Mouse (Mus musculus) stomach, embryonic 15.5 days (tissue): ENCODE measurements around the gene Snx21. TPM values are rescaled to one million over a fixed set of nuclear protein-coding genes. Genes with fewer than 3 reads are reported as not detected.

Source experiments
- ATAC-seq: fragments of 200-750 bp; cut with Nextera tagmentation; 2 replicates; pipeline ENCODE4 v1.8.0; 2017; ENCODE audit warnings: low read depth, moderate number of reproducible peaks, moderate TSS enrichment; ENCODE audit not compliant: insufficient read depth, low FRiP score
- H3K27ac ChIP-seq: fragments of 300-500 bp; sonication (generic); 2 replicates; pipeline ENCODE4 v1.5.1; 2015; ENCODE audit warnings: mild to moderate bottlenecking, inconsistent platforms
- H3K27me3 ChIP-seq: fragments of 300-500 bp; sonication (generic); replicated peaks from 2 replicates; pipeline ENCODE4 v1.6.1; 2015; ENCODE audit warnings: inconsistent platforms
- H3K36me3 ChIP-seq: fragments of 300-500 bp; sonication (generic); 2 replicates; pipeline ENCODE4 v1.6.1; 2015; ENCODE audit warnings: inconsistent platforms
- H3K4me1 ChIP-seq: fragments of 300-500 bp; sonication (generic); 2 replicates; pipeline ENCODE4 v1.6.1; 2015; ENCODE audit warnings: inconsistent platforms
- H3K4me2 ChIP-seq: fragments of 300-500 bp; sonication (generic); 2 replicates; pipeline ENCODE4 v1.6.1; 2015; ENCODE audit warnings: mild to moderate bottlenecking, inconsistent platforms
- H3K4me3 ChIP-seq: fragments of 300-500 bp; sonication (generic); replicated peaks from 2 replicates; pipeline ENCODE4 v1.5.1; 2015; ENCODE audit warnings: inconsistent platforms
- H3K9ac ChIP-seq: fragments of 300-500 bp; sonication (generic); 2 replicates; pipeline ENCODE4 v1.6.1; 2015; ENCODE audit warnings: inconsistent platforms
- H3K9me3 ChIP-seq: fragments of 300-500 bp; sonication (generic); 2 replicates; pipeline ENCODE4 v1.6.1; 2016; ENCODE audit warnings: inconsistent platforms
- WGBS: fragments of 180-500 bp; shearing (Covaris S2); methylation state at CpG from one replicate; pipeline ENCODE4 v1.1.7; 2015; 5-methylcytosine and 5-hydroxymethylcytosine counted together
- polyA plus RNA-seq: library from polyadenylated mRNA; unstranded; fragments of >200 nt; fragmentation: Nextera tagmentation; extraction: Ambion mirVana; gene quantifications from 2 replicates; pipeline ENCODE4 v1.2.1, GENCODE M21; 2015

Snx21 gene
- polyA plus RNA-seq, 1 experiment from 2014 or later: 24.8 TPM

DNA sequence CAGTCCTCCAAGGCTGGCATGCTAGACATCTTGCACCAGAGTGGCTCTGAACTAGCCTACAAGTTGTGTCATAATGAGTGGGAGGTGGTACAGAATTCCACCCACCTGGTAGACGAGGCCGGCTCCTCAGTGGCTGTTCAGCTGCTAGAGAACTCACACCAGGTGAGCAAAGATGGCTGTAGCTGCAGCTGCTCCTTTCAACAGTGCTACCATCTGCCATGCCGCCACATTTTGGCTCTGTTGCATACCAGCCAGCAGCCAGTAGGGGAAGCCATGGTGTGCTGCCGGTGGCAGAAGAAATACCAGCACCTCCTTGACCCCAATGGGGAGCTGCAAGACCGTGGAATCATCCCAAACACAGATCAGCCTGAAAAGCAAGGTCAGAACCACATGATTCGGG lies 35.4 kb downstream of the Snx21 start:
- Histone ChIP-seq H3K9me3 (no peaks in the 10 kb centered on the region), H3K9ac (no peak overlapping the region), H3K4me1 (peaks cover 16% of the 10 kb centered on the region; the same call in 1 of the 2 replicates), H3K27ac (no peak overlapping the region), H3K4me2 (no peak overlapping the region), H3K4me3 (no peak overlapping the region), H3K27me3 (no peaks in the 10 kb centered on the region), H3K36me3 (peaks cover 17% of the 10 kb centered on the region; the same call in 1 of the 2 replicates)
- ATAC-seq: no peak
- WGBS: 88% methylated on average over 6 of the region's 6 CpGs

DNA sequence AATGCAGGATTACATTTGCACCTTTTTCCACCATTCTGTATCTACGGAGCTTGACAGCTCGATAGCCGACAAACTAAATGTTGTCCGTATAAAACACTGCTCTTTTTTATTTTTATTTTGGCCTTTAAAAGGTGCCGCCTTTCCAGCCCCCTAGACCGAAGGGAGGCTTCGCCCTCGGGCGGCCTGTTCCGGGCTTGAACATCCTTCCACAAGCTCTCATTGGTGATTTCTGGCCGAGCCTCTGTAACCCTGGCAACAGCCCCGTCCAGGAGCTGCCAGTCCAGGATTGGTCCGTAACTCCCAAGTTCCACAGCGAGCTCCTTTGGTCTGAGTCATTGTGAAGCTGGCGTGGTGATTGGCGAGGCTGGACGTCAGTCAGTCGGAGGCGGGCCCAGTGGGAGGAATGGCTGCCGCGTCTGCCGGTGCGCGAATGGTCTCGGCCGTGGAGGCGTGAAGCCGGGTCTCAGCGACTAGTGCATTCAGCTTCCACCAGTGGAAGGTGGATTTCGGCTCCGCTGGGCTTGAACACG lies 37.1 kb downstream of the Snx21 start, which contains the start of gene Zswim1:
TSS of gene Zswim1 (plus strand) at position 51 of the 530 bp plus-strand sequence.
- 1% methylated on average over 32 of the region's 32 CpGs for WGBS
- peak; percentile 99 for ATAC-seq
- no peaks in the 10 kb centered on the region for H3K27me3 ChIP-seq

DNA sequence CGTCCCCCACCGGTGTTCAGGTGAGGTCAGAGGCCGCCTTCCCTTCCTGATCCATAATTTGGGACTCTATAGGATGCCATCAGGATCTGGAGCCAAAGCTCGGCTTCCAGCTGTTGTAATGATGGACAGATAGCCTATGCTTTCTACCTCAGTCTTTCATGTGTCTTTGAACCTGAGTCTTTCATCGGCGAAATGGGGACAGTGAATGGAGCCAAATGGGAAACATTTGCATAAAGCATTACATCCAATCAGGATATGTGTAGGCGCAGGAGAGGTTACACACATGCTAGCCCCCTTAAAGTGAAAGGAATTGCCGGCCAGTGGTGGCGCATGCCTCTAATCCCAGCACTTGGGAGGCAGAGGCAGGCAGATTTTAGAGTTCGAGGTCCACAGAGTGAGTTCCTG lies 37.6 kb downstream of the Snx21 start:
- peaks cover 4% of the 10 kb centered on the region; the same call in 1 of the 2 replicates for H3K4me1 ChIP-seq
- H3K27me3 ChIP-seq: no peaks in the 10 kb centered on the region
- H3K4me2 ChIP-seq: peak overlapping the region; percentile 58
- peak; percentile 45; the same call in 1 of the 2 replicates for ATAC-seq
- H3K4me3 ChIP-seq: peak overlapping the region; percentile 66
- peaks cover 22% of the 10 kb centered on the region for H3K36me3 ChIP-seq
- WGBS: under 1% methylated on average over 10 of the region's 10 CpGs
- H3K27ac ChIP-seq: peak overlapping the region; percentile 75
- H3K9ac ChIP-seq: peak overlapping the region; percentile 40; the same call in 1 of the 2 replicates
- H3K9me3 ChIP-seq: no peaks in the 10 kb centered on the region

More for the DNA sequence above, 37.1 kb downstream of the Snx21 start, which contains the start of gene Zswim1:
- H3K4me2 ChIP-seq: peak within 1 kb of the TSS; percentile 58
- H3K36me3 ChIP-seq: peaks cover 22% of the 10 kb centered on the region
- no peaks in the 10 kb centered on the region for H3K9me3 ChIP-seq
- peak within 1 kb of the TSS; percentile 66 for H3K4me3 ChIP-seq
- H3K4me1 ChIP-seq: peaks cover 6% of the 10 kb centered on the region; the same call in 1 of the 2 replicates
- peak within 1 kb of the TSS; percentile 75 for H3K27ac ChIP-seq
- peak within 1 kb of the TSS; percentile 40; the same call in 1 of the 2 replicates for H3K9ac ChIP-seq

DNA sequence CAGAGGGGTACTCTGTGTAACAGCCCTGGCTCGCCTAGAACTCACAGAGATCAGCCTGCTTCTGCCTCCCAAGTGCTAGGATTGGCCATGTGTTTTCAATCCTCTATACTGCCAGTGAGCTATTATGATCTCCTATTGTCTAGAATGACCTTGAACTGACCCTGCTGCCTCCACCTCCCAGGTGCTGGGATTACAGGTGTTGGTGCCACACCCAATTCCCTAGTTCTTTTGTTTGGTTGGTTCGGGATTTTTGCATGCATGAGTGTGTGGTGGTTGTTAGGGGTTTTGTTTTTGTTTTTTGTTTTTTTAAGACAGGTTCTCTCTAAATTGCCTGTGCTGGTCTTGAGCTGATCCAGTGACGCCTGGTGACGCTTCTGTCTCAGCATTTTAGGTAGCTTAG lies 38.3 kb downstream of the Snx21 start:
- H3K4me1 ChIP-seq: peaks cover 4% of the 10 kb centered on the region; the same call in 1 of the 2 replicates
- no peak overlapping the region for H3K9ac ChIP-seq
- 90% methylated on average over 4 of the region's 4 CpGs for WGBS
- no peak overlapping the region; the same call in 1 of the 2 replicates for H3K4me3 ChIP-seq
- peak overlapping the region; percentile 58; the same call in 1 of the 2 replicates for H3K4me2 ChIP-seq
- peaks cover 22% of the 10 kb centered on the region for H3K36me3 ChIP-seq
- no peak for ATAC-seq
- no peak overlapping the region for H3K27ac ChIP-seq
- no peaks in the 10 kb centered on the region for H3K9me3 ChIP-seq
- no peaks in the 10 kb centered on the region for H3K27me3 ChIP-seq

DNA sequence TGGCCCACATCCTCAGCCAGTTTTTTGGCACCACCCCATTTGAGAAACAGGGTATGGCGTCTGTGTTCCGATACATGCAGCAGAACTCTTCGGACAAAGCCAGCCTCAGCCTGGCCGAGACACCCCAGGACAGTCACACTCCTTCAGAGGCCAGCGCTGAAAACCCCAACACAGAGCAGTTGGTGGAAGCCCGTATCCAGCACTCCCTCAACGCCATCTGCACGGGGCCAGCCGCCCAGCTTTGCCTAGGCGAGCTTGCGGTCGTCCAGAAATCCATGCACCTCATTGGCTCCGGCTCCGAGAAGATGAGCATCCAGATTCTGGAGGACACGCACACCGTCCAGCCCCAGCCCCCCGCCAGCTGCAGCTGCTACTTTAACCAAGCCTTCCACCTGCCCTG lies 39.9 kb downstream of the Snx21 start:
- no peak overlapping the region for H3K4me3 ChIP-seq
- H3K9me3 ChIP-seq: no peaks in the 10 kb centered on the region
- no peak for ATAC-seq
- H3K27me3 ChIP-seq: no peaks in the 10 kb centered on the region
- no peak overlapping the region for H3K9ac ChIP-seq
- no peak overlapping the region for H3K4me2 ChIP-seq
- H3K36me3 ChIP-seq: peaks cover 16% of the 10 kb centered on the region
- peaks cover 4% of the 10 kb centered on the region; the same call in 1 of the 2 replicates for H3K4me1 ChIP-seq
- H3K27ac ChIP-seq: no peak overlapping the region
- WGBS: 92% methylated on average over 17 of the region's 17 CpGs

DNA sequence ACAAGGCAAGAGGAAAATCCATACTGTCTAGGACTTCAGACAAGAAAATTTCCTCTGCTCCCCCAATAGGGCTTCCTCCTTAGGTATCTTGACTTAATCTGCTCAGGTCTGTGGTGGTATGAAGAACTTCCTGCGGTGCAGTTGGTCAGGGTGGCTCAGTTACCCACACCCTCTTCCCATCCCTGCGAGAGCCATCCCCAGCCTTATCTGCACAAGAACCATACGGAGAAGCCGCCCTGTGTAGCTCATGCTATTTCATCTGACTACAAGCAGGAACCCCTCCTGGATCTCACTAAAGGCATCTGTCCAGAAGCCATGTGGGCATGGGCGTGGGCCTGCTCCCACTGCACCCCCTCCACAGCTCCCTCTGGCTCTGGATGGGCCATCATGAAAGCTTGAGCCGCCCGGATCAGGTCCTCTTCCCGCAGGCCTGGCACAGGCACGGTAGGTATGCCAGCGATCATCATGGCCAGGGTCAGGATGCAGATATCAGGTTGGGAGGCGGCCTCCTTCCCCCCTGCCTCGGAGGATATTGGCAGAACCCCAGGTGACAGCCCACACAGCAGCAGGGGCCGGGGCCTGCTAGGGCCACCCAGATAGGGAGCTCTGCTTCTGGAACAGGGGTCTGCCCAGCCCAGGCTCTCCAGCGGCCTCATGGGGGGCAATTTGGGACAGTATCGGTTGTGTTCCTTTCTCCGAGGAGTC lies 41.7 kb downstream of the Snx21 start:
- H3K4me3 ChIP-seq: no peak overlapping the region
- no peak overlapping the region for H3K27ac ChIP-seq
- WGBS: 86% methylated on average over 16 of the region's 16 CpGs
- no peak for ATAC-seq
- H3K9ac ChIP-seq: no peak overlapping the region
- no peaks in the 10 kb centered on the region for H3K9me3 ChIP-seq
- H3K4me2 ChIP-seq: no peak overlapping the region
- H3K36me3 ChIP-seq: peaks cover 16% of the 10 kb centered on the region
- H3K27me3 ChIP-seq: no peaks in the 10 kb centered on the region
- H3K4me1 ChIP-seq: peaks cover 4% of the 10 kb centered on the region

DNA sequence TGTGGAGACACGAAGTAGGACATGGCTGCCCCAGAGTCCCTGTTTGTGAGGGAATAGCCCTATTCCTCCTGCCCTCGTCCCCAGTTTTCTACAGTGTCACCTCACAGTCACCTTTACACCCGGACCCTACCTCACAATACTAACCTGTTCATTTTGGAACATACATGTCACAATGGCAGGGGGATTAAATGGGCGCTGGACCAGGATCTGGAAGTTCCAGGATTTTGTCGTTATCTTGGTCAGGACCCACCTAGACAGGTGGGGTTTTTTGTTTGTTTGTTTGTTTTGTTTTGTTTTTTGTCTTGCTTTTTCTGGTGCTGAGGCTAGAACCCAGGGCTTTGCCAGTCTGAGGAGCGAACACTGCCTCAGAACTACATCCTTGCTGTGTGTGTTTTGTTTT lies 42.8 kb downstream of the Snx21 start, which contains the start of gene Spata25:
TSS of gene Spata25 (minus strand) at position 101 of the 400 bp plus-strand sequence.
- H3K27me3 ChIP-seq: no peaks in the 10 kb centered on the region
- H3K4me3 ChIP-seq: no peak within 1 kb of the TSS
- no peak within 1 kb of the TSS for H3K4me2 ChIP-seq
- H3K4me1 ChIP-seq: peaks cover 7% of the 10 kb centered on the region
- H3K36me3 ChIP-seq: peaks cover 16% of the 10 kb centered on the region
- no peaks in the 10 kb centered on the region for H3K9me3 ChIP-seq
- H3K9ac ChIP-seq: no peak within 1 kb of the TSS
- WGBS: 78% methylated on average over 6 of the region's 6 CpGs
- no peak for ATAC-seq
- no peak within 1 kb of the TSS for H3K27ac ChIP-seq

DNA sequence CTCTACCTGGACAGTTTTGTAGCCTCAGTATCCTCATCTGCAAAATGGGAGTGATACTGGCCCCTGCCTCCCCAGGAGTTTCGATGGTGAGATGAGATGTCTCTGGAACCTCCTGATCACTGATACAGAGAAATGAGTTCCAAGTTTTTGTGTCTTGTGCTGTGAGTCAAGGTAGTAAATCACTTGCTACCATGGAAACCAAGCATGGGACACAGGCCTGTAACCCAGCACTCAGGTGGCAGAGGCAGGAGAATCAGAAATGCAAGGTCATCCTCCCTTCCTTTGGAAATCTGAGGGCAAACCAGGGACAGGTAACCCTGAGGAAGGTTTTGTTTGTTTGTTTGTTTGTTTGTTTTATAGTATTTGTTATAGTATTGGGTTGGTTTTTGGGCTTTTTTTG lies 43.5 kb downstream of the Snx21 start:
- no peak for ATAC-seq
- 100% methylated on average over 1 of the region's 1 CpGs for WGBS
- H3K4me2 ChIP-seq: no peak overlapping the region
- no peaks in the 10 kb centered on the region for H3K27me3 ChIP-seq
- no peak overlapping the region for H3K27ac ChIP-seq
- no peak overlapping the region for H3K4me3 ChIP-seq
- H3K9me3 ChIP-seq: no peaks in the 10 kb centered on the region
- peaks cover 6% of the 10 kb centered on the region for H3K4me1 ChIP-seq
- H3K9ac ChIP-seq: no peak overlapping the region
- peaks cover 16% of the 10 kb centered on the region for H3K36me3 ChIP-seq

DNA sequence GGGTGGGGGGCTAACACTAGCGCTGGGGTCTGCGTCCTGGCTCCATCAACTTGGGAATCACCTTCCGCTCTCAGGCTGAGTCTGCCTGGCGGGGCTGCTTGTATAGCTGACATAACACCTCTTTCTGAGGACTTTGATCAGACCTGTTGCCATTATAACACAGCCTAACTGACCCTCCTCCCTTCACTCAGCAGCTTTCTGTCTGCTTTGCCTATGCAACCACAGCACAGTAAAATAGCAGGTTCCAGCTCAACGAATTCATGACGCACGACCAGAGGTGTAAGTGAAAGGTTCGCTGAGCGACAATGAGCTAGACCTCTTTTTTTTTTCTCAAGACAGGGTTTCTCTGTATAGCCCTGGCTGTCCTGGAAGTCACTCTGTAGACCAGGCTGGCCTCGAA lies 45.4 kb downstream of the Snx21 start:
- H3K9me3 ChIP-seq: no peaks in the 10 kb centered on the region
- no peak overlapping the region for H3K27ac ChIP-seq
- ATAC-seq: no peak
- 87% methylated on average over 10 of the region's 10 CpGs for WGBS
- H3K4me2 ChIP-seq: no peak overlapping the region
- no peak overlapping the region for H3K9ac ChIP-seq
- no peaks in the 10 kb centered on the region for H3K27me3 ChIP-seq
- H3K36me3 ChIP-seq: peaks cover 5% of the 10 kb centered on the region
- no peak overlapping the region for H3K4me3 ChIP-seq
- H3K4me1 ChIP-seq: peaks cover 17% of the 10 kb centered on the region

DNA sequence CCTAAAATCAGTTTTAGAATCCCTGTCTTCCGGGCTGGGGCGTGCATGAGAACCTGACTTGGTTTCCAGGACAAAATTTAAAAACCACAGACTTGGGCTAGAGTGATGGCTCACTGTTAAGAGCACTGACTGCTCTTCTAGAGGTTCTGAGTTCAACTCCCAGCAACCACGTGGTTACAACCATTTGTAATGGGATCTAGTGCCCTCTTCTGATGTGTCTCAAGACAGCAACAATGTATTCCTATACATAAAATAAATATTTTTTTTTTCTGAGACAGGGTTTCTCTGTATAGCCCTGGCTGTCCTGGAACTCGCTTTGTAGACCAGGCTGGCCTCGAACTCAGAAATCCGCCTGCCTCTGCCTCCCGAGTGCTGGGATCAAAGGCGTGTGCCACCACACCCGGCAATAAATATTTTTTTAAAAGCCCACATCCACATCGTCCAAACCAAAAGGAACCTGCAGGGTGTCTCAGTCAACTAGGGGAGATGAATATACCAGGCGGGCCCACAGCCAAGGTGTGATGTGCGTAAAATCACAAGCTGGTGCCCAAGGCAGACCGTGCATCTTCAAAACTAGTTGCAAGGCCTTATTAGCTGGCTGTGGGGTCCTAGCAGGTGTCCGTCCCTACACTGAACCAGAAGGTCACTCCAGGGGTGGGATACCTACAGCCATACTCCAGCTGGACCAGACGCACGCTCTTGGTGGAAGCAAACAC lies 46.6 kb downstream of the Snx21 start:
- H3K27ac ChIP-seq: peak overlapping the region; percentile 87; the same call in 1 of the 2 replicates
- H3K4me3 ChIP-seq: peak overlapping the region; percentile 63
- H3K9me3 ChIP-seq: no peaks in the 10 kb centered on the region
- no peak for ATAC-seq
- no peak overlapping the region for H3K9ac ChIP-seq
- WGBS: 56% methylated on average over 16 of the region's 16 CpGs
- H3K36me3 ChIP-seq: peaks cover 6% of the 10 kb centered on the region; the same call in 1 of the 2 replicates
- H3K4me2 ChIP-seq: peak overlapping the region; percentile 98
- H3K4me1 ChIP-seq: peaks cover 17% of the 10 kb centered on the region
- H3K27me3 ChIP-seq: no peaks in the 10 kb centered on the region

DNA sequence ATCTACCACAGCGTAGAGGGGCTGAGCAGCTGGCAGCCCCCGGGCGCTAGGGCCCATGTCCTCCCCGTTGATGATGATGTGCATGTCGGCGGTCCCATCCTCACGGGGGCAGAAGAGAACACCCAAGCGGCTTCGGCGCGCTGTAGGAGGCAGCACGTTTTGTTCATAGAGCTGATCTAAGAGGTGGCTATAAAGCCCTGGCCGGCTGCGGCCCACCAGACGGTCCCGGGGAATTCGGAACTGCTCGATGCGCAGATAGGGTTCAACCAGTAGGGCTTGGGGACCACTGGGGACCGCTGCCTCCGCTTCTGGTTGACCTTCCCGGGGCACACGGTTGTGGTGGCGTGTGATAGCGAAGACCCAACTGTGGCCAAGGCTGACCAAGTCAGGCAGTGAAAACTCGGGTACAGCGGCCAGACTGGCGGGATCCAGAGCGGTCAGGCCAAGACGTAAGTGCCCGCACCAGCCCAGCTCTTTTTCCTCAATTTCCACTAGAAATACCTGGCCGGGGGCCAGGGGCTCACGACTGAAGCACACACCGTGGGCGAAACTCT lies 47.2 kb downstream of the Snx21 start, which contains the start of gene Ctsa:
TSS of gene Ctsa (plus strand) at position 126 of the 554 bp plus-strand sequence.
- Histone ChIP-seq H3K36me3 (0 out of 2 replicates have a peak, but pooled peaks cover 3% of the 10 kb centered on the region), H3K27me3 (no peaks in the 10 kb centered on the region), H3K4me2 (peak within 1 kb of the TSS; percentile 98), H3K27ac (peak within 1 kb of the TSS; percentile 87), H3K4me1 (peaks cover 17% of the 10 kb centered on the region), H3K9me3 (no peaks in the 10 kb centered on the region), H3K9ac (peak within 1 kb of the TSS; percentile 81), H3K4me3 (peak within 1 kb of the TSS; percentile 63)
- under 1% methylated on average over 35 of the region's 35 CpGs for WGBS
- ATAC-seq: peak; percentile 69
